Mouse (Mus musculus) forebrain, embryonic 16.5 days (tissue): Measurements from ENCODE around the gene Nckap5l. TPM values are rescaled to one million over a fixed set of nuclear protein-coding genes. Genes with fewer than 3 reads are reported as not detected.

ENCODE experiments used
- ATAC-seq: fragments of 200-750 bp; cut with Nextera tagmentation; 2 replicates; pipeline ENCODE4 v1.8.0; 2017; ENCODE audit warnings: mild to moderate bottlenecking, moderate library complexity
- H3K27ac ChIP-seq: fragments of 300-500 bp; sonication (generic); 2 replicates; pipeline ENCODE4 v1.5.1; 2014; ENCODE audit warnings: low read length, control low read depth
- H3K27me3 ChIP-seq: fragments of 300-500 bp; sonication (generic); replicated peaks from 2 replicates; pipeline ENCODE4 v1.6.1; 2014; ENCODE audit warnings: low read length; ENCODE audit not compliant: control insufficient read depth, insufficient read depth
- H3K36me3 ChIP-seq: fragments of 300-500 bp; sonication (generic); 2 replicates; pipeline ENCODE4 v1.6.1; 2014; ENCODE audit not compliant: control insufficient read depth, insufficient read depth
- H3K4me1 ChIP-seq: fragments of 300-500 bp; sonication (generic); replicated peaks from 2 replicates; pipeline ENCODE4 v1.6.1; 2014; ENCODE audit warnings: low read length; ENCODE audit not compliant: control insufficient read depth, insufficient read depth
- H3K4me2 ChIP-seq: fragments of 300-500 bp; sonication (generic); 2 replicates; pipeline ENCODE4 v1.6.1; 2014; ENCODE audit warnings: mild to moderate bottlenecking, low read length, control low read depth
- H3K4me3 ChIP-seq: fragments of 300-500 bp; sonication (generic); replicated peaks from 2 replicates; pipeline ENCODE4 v1.5.1; 2014; ENCODE audit warnings: mild to moderate bottlenecking, low read length, control low read depth
- H3K9ac ChIP-seq: fragments of 300-500 bp; sonication (generic); replicated peaks from 2 replicates; pipeline ENCODE4 v1.6.1; 2014; ENCODE audit warnings: low read depth, low read length, control low read depth
- H3K9me3 ChIP-seq: fragments of 300-500 bp; sonication (generic); 2 replicates; pipeline ENCODE4 v1.6.1; 2016; ENCODE audit warnings: low read length; ENCODE audit not compliant: control insufficient read depth
- WGBS: fragments of 180-500 bp; shearing (Covaris S2); extraction: QIAGEN DNeasy Blood & Tissue Kit; methylation state at CpG from one replicate; pipeline ENCODE4 v1.1.7; 2014; 5-methylcytosine and 5-hydroxymethylcytosine counted together
- polyA plus RNA-seq: library from polyadenylated mRNA; unstranded; fragments of >200 nt; fragmentation: Nextera tagmentation; extraction: Ambion mirVana; gene quantifications from 2 replicates; pipeline ENCODE4 v1.2.1, GENCODE M21; 2015

Gene Nckap5l
- polyA plus RNA-seq, 1 experiment from 2014 or later = 12.5 TPM

GRCm38 (mm10) chr15:99411747-99412146 is 45.8 kb downstream of the Nckap5l start:
- no peak overlapping the region for H3K27ac ChIP-seq
- H3K9ac ChIP-seq = no peak overlapping the region
- no peaks in the 10 kb centered on the region for H3K27me3 ChIP-seq
- 0 out of 2 replicates have a peak, but pooled peaks cover 2% of the 10 kb centered on the region for H3K4me1 ChIP-seq
- ATAC-seq = no peak
- no peaks in the 10 kb centered on the region for H3K9me3 ChIP-seq
- no peak overlapping the region for H3K4me3 ChIP-seq
- peaks cover 21% of the 10 kb centered on the region for H3K36me3 ChIP-seq
- WGBS = 59% methylated on average over 14 of the region's 14 CpGs
- no peak overlapping the region for H3K4me2 ChIP-seq

DNA sequence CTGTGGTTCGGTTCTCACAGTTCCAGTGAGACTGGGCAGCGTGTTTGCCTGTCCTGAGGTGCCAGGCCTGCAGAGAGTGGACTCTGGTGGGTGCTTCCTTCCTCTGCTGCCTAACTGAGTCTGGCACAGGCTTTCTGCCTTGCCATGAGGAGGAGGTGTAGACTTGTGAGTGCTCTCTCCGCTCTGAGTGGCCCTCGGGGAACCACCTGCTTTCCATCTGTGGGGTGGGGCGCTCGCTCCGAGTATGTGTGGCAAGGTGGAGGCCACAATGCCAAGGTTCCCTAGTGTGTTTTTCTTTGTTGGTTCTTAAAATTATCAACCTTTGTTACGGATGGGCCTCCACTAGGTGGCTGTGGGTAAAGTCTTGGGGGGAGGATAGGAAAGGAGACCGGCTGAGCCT is 48.7 kb downstream of the Nckap5l start:
- no peaks in the 10 kb centered on the region for H3K27me3 ChIP-seq
- H3K27ac ChIP-seq = no peak overlapping the region
- no peak overlapping the region for H3K9ac ChIP-seq
- ATAC-seq = no peak
- no peak overlapping the region for H3K4me2 ChIP-seq
- no peak overlapping the region for H3K4me3 ChIP-seq
- H3K36me3 ChIP-seq = peaks cover 41% of the 10 kb centered on the region
- H3K4me1 ChIP-seq = no peaks in the 10 kb centered on the region
- WGBS = 91% methylated on average over 9 of the region's 9 CpGs
- H3K9me3 ChIP-seq = no peaks in the 10 kb centered on the region

DNA sequence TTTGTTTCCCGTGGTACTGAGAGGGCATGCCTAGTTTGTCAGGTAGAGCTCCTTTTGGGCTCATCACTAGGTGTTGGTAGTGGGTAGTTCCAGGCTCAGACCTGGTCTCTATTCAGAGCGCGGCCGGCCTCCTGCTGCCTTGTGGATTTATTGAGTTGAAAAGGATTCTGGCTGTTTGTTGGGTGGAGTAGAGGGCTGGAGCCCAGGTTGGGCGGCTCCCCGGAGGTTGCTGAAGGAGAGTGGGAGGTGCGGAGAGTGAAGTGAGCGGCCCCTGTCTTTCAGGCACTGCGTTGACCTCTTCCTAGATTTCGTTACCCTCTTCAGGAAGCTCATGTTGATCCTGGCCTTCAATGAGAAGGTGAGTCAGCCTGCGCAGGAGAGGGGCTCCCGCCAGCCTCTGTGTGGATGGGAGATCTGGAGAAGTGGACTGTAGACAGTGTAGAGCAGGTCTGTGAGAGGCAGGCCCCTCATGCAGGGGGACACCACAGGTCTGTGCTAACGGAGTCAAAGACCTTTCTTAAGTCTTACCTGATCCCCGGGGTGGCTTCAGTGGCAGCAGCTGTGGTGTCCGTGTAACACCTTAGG is 50.5 kb downstream of the Nckap5l start:
- no peaks in the 10 kb centered on the region for H3K27me3 ChIP-seq
- peaks cover 43% of the 10 kb centered on the region for H3K36me3 ChIP-seq
- H3K27ac ChIP-seq = no peak overlapping the region
- H3K4me1 ChIP-seq = no peaks in the 10 kb centered on the region
- WGBS = 88% methylated on average over 15 of the region's 15 CpGs
- H3K9ac ChIP-seq = no peak overlapping the region
- no peak for ATAC-seq
- no peak overlapping the region for H3K4me2 ChIP-seq
- H3K9me3 ChIP-seq = no peaks in the 10 kb centered on the region
- H3K4me3 ChIP-seq = no peak overlapping the region

- no peak for ATAC-seq
- H3K36me3 ChIP-seq = peaks cover 43% of the 10 kb centered on the region
- H3K27ac ChIP-seq = no peak overlapping the region
- 87% methylated on average over 9 of the region's 9 CpGs for whole genome bisulfite sequencing
- no peaks in the 10 kb centered on the region for H3K27me3 ChIP-seq
- H3K4me3 ChIP-seq = no peak overlapping the region
- H3K4me1 ChIP-seq = no peaks in the 10 kb centered on the region
- no peaks in the 10 kb centered on the region for H3K9me3 ChIP-seq
- H3K9ac ChIP-seq = no peak overlapping the region
- H3K4me2 ChIP-seq = no peak overlapping the region
These were observed 52.4 kb downstream of the Nckap5l start for GRCm38 (mm10) chr15:99405150-99405549.

DNA sequence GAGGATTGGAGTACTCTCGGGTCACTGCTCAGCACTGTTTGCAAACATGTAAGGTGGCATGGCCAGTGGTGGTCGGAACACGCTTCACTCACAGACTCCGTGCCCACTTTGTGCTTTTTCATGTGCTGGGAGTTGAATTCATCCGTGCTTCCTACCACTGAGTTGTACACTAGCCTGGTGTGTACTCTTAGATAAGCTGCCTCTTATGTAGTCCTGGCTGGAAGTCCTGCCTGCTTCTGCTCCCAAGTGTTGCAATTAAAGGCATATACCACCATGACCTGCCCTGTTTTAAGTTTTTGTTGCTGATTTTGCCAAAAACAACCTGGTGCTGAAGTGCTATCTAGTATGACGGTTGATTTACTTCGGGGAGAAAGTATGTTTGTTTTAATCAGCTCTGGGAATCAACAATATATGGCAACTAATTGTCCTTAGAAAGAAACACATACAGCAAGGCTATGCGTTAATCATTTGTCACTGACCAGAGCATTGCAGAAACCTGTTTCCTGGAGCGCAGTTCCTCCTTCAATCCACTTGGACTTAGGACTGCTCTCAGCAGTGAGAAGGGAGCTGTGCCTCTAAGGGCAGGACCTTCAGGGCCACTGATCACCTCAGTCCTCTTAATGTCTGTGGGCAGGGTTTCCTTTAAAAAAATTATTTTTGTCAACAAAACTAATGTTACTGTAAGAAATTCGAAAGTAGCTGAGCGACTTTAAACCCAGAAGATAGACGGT is 54.2 kb downstream of the Nckap5l start:
- Histone ChIP-seq H3K27me3 (no peaks in the 10 kb centered on the region), H3K4me3 (no peak overlapping the region), H3K4me1 (no peaks in the 10 kb centered on the region; the same call in 1 of the 2 replicates), H3K9me3 (no peaks in the 10 kb centered on the region), H3K4me2 (no peak overlapping the region), H3K36me3 (peaks cover 35% of the 10 kb centered on the region), H3K27ac (no peak overlapping the region), H3K9ac (no peak overlapping the region)
- no peak for ATAC-seq
- WGBS = 95% methylated on average over 12 of the region's 12 CpGs

DNA sequence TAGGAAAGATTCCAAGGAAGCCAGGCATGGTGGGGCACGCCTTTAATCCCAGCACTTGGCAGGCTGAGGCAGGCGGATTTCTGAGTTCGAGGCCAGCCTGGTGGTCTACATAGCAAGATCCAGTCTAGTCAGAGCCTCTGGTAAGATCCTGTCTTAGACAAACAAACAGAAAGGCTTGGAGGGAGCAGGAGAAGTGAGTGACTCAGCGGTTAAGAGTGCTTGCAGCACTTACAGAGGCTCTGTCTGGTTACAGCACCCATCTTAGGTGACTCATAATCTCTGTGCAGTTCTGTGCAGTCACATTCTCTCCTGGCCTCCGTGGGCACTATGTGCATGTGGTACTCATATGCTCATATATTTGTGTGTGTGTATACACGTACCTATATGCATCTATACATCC is 56.9 kb downstream of the Nckap5l start:
- H3K4me1 ChIP-seq = peaks cover 11% of the 10 kb centered on the region
- no peaks in the 10 kb centered on the region for H3K27me3 ChIP-seq
- WGBS = 94% methylated on average over 6 of the region's 6 CpGs
- peaks cover 11% of the 10 kb centered on the region for H3K36me3 ChIP-seq
- no peaks in the 10 kb centered on the region for H3K9me3 ChIP-seq
- no peak overlapping the region for H3K4me2 ChIP-seq
- no peak overlapping the region for H3K9ac ChIP-seq
- ATAC-seq = no peak
- no peak overlapping the region for H3K27ac ChIP-seq
- no peak overlapping the region for H3K4me3 ChIP-seq

DNA sequence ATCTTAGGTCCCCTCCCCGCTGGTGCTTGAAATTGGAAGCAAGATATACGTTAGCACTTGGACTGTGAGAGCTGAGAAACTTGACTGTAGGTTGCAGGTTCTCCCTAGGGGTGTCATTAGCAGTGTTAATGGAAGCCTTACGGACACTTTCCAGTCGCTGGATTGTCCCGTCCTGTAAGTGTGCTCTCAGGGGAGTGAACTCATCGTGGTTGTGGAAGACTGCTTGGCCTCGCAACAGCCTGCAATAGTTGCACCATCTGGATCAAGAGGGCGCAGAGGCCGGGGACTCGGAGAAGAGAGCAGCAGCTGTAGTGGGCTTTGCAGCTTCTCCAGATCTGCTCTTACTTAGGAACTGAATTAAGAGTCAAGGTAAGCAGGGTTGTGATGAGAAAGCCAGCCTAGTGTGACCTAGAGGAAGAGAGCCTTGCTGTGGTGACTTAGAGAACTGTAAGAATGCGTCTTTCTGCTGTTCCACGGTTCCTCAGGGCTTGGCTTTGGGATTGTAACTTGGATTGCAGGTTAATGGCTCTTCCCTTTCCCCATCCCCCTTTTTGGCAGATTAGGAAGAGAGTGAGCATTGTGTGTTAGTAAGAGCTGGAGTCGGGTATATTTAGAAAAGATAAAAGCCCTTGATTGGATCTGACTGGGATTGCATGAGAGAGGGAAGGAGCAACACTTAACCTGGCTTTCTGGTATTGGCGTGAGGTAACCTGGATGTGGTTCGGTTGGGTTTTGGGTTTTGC is 57.9 kb downstream of the Nckap5l start:
- Histone ChIP-seq H3K4me3 (no peak overlapping the region), H3K27ac (no peak overlapping the region), H3K9me3 (no peaks in the 10 kb centered on the region), H3K4me1 (peaks cover 20% of the 10 kb centered on the region), H3K27me3 (no peaks in the 10 kb centered on the region), H3K9ac (no peak overlapping the region), H3K36me3 (peaks cover 7% of the 10 kb centered on the region), H3K4me2 (no peak overlapping the region)
- ATAC-seq = no peak
- 81% methylated on average over 15 of the region's 15 CpGs for WGBS

DNA sequence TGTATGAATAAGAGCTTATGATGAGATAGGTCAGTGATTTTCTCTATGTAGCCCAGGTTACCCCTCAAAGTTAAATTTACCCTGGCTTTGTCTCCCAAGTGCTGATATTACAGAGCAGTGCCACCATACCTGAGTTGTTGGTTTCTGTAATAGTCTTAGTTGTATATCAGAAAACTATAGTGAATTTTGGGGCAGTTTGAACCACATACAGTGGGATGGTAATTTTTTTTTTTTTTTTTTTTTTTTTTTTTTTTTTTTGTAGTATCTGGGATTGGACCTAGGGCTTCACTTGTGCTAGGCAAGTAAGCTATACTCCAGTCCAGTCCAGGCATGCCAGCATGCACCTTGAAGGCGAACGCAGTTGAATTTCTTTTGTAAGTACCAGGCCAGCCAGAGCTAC is 59.9 kb downstream of the Nckap5l start:
- ATAC-seq = no peak
- Histone ChIP-seq H3K36me3 (no peaks in the 10 kb centered on the region), H3K4me3 (no peak overlapping the region), H3K27me3 (no peaks in the 10 kb centered on the region), H3K9ac (no peak overlapping the region), H3K4me2 (no peak overlapping the region), H3K4me1 (peaks cover 32% of the 10 kb centered on the region), H3K27ac (no peak overlapping the region), H3K9me3 (no peaks in the 10 kb centered on the region)
- WGBS = 94% methylated on average over 2 of the region's 2 CpGs

DNA sequence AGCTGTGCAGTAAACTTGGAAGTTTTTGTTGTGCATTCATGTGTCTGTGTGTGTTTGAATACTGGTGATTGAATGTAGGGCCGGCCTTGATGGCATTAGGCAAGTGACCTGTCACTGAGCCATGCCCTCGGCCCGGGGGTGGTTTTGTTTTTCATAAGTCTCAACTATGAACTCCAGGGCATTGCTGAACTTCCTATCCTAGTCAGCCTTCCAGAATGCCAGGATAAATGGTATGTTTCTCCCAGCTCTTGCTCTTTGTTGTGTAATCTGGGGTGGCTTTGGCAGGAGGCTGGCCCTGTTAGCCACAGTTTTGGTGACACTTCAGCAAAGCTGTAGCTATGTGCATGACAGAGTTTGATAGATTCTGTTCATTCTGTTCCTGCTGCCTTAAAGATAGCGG is 60.7 kb downstream of the Nckap5l start:
- Histone ChIP-seq H3K9ac (no peak overlapping the region), H3K4me1 (peaks cover 35% of the 10 kb centered on the region), H3K27ac (no peak overlapping the region), H3K9me3 (no peaks in the 10 kb centered on the region), H3K4me2 (no peak overlapping the region), H3K4me3 (no peak overlapping the region), H3K27me3 (no peaks in the 10 kb centered on the region), H3K36me3 (no peaks in the 10 kb centered on the region)
- WGBS = 67% methylated on average over 4 of the region's 4 CpGs
- no peak for ATAC-seq
